Mouse (Mus musculus): ENCODE measurements around the gene Fam49a. TPM values are rescaled to one million over a fixed set of nuclear protein-coding genes. Genes with fewer than 3 reads are reported as not detected.

The Fam49a gene
- polyA plus RNA-seq, 1 experiment from 2014 or later: 15.0 TPM

GRCm38 (mm10) chr12:12294380-12295171 is 32.6 kb downstream of the Fam49a start:
- no peaks in the 10 kb centered on the region for H3K27me3 ChIP-seq (replicated peaks; ENCODE audit: control insufficient read depth, insufficient read depth, low read length)
- no peak for ATAC-seq (replicated peaks; ENCODE audit: low FRiP score, low TSS enrichment, low read depth)
- H3K36me3 ChIP-seq (ENCODE audit: control insufficient read depth, insufficient read depth, low read length): no peaks in the 10 kb centered on the region
- peaks cover 7% of the 10 kb centered on the region; the same call in 1 of the 2 replicates for H3K4me1 ChIP-seq (replicated peaks; ENCODE audit: control insufficient read depth, insufficient read depth, low read length)
- no peak overlapping the region for H3K4me2 ChIP-seq (ENCODE audit: low read length)
- no peak overlapping the region for H3K4me3 ChIP-seq (ENCODE audit: low read depth, low read length)
- DNase-seq (ENCODE audit: low spot score): no peak
- H3K9ac ChIP-seq (ENCODE audit: low read length): no peak overlapping the region
- no peak overlapping the region for H3K27ac ChIP-seq (ENCODE audit: low read depth)
- no peaks in the 10 kb centered on the region for H3K9me3 ChIP-seq (ENCODE audit: control insufficient read depth, low read length)
- WGBS: 89% methylated on average over 5 of the region's 5 CpGs

- H3K4me1 ChIP-seq (replicated peaks; ENCODE audit: control insufficient read depth, insufficient read depth, low read length): peaks cover 17% of the 10 kb centered on the region; the same call in 1 of the 2 replicates
- ATAC-seq (replicated peaks; ENCODE audit: low FRiP score, low TSS enrichment, low read depth) (no peak), DNase-seq (ENCODE audit: low spot score) (no peak)
- no peaks in the 10 kb centered on the region for H3K36me3 ChIP-seq (ENCODE audit: control insufficient read depth, insufficient read depth, low read length)
- H3K9me3 ChIP-seq (ENCODE audit: control insufficient read depth, low read length): no peaks in the 10 kb centered on the region
- H3K4me2 ChIP-seq (ENCODE audit: low read length): no peak overlapping the region
- H3K27me3 ChIP-seq (replicated peaks; ENCODE audit: control insufficient read depth, insufficient read depth, low read length): no peaks in the 10 kb centered on the region
- H3K9ac ChIP-seq (ENCODE audit: low read length): no peak overlapping the region
- WGBS: 92% methylated on average over 7 of the region's 7 CpGs
- no peak overlapping the region for H3K27ac ChIP-seq (ENCODE audit: low read depth)
- no peak overlapping the region for H3K4me3 ChIP-seq (ENCODE audit: low read depth, low read length)
Measured at GRCm38 (mm10) chr12:12298451-12298850, 36.5 kb downstream of the Fam49a start.

GRCm38 (mm10) chr12:12299303-12299702 is 37.4 kb downstream of the Fam49a start:
- Histone ChIP-seq H3K4me1 (replicated peaks; ENCODE audit: control insufficient read depth, insufficient read depth, low read length) (peaks cover 17% of the 10 kb centered on the region; the same call in 1 of the 2 replicates), H3K36me3 (ENCODE audit: control insufficient read depth, insufficient read depth, low read length) (no peaks in the 10 kb centered on the region), H3K9me3 (ENCODE audit: control insufficient read depth, low read length) (no peaks in the 10 kb centered on the region), H3K4me2 (ENCODE audit: low read length) (no peak overlapping the region), H3K4me3 (ENCODE audit: low read depth, low read length) (no peak overlapping the region), H3K27ac (ENCODE audit: low read depth) (no peak overlapping the region), H3K9ac (ENCODE audit: low read length) (no peak overlapping the region), H3K27me3 (replicated peaks; ENCODE audit: control insufficient read depth, insufficient read depth, low read length) (no peaks in the 10 kb centered on the region)
- ATAC-seq (replicated peaks; ENCODE audit: low FRiP score, low TSS enrichment, low read depth): no peak
- no peak for DNase-seq (ENCODE audit: low spot score)
- WGBS: 43% methylated on average over 2 of the region's 2 CpGs

GRCm38 (mm10) chr12:12301149-12301548 is 39.2 kb downstream of the Fam49a start:
- Histone ChIP-seq H3K27ac (ENCODE audit: low read depth) (no peak overlapping the region), H3K9ac (ENCODE audit: low read length) (no peak overlapping the region), H3K4me3 (ENCODE audit: low read depth, low read length) (no peak overlapping the region), H3K9me3 (ENCODE audit: control insufficient read depth, low read length) (no peaks in the 10 kb centered on the region), H3K4me1 (replicated peaks; ENCODE audit: control insufficient read depth, insufficient read depth, low read length) (peaks cover 17% of the 10 kb centered on the region; the same call in 1 of the 2 replicates), H3K27me3 (replicated peaks; ENCODE audit: control insufficient read depth, insufficient read depth, low read length) (no peaks in the 10 kb centered on the region), H3K4me2 (ENCODE audit: low read length) (no peak overlapping the region), H3K36me3 (ENCODE audit: control insufficient read depth, insufficient read depth, low read length) (no peaks in the 10 kb centered on the region)
- WGBS: 84% methylated on average over 2 of the region's 2 CpGs
- DNase-seq (ENCODE audit: low spot score): no peak
- no peak for ATAC-seq (replicated peaks; ENCODE audit: low FRiP score, low TSS enrichment, low read depth)

- H3K36me3 ChIP-seq (ENCODE audit: control insufficient read depth, insufficient read depth, low read length): no peaks in the 10 kb centered on the region
- H3K4me3 ChIP-seq (ENCODE audit: low read depth, low read length): no peak overlapping the region
- H3K4me2 ChIP-seq (ENCODE audit: low read length): no peak overlapping the region
- DNase-seq (ENCODE audit: low spot score): no peak
- H3K27me3 ChIP-seq (replicated peaks; ENCODE audit: control insufficient read depth, insufficient read depth, low read length): no peaks in the 10 kb centered on the region
- no peak overlapping the region for H3K9ac ChIP-seq (ENCODE audit: low read length)
- WGBS: 46% methylated on average over 4 of the region's 4 CpGs
- no peak overlapping the region for H3K27ac ChIP-seq (ENCODE audit: low read depth)
- ATAC-seq (replicated peaks; ENCODE audit: low FRiP score, low TSS enrichment, low read depth): no peak
- peaks cover 17% of the 10 kb centered on the region; the same call in 1 of the 2 replicates for H3K4me1 ChIP-seq (replicated peaks; ENCODE audit: control insufficient read depth, insufficient read depth, low read length)
- H3K9me3 ChIP-seq (ENCODE audit: control insufficient read depth, low read length): no peaks in the 10 kb centered on the region
Measured at GRCm38 (mm10) chr12:12301815-12302214, 39.9 kb downstream of the Fam49a start.

GRCm38 (mm10) chr12:12306214-12306613 is 44.3 kb downstream of the Fam49a start:
- ATAC-seq (replicated peaks; ENCODE audit: low FRiP score, low TSS enrichment, low read depth): no peak
- 84% methylated on average over 3 of the region's 3 CpGs for WGBS
- H3K27me3 ChIP-seq (replicated peaks; ENCODE audit: control insufficient read depth, insufficient read depth, low read length): no peaks in the 10 kb centered on the region

GRCm38 (mm10) chr12:12306814-12307213 is 44.9 kb downstream of the Fam49a start:
- Histone ChIP-seq H3K27me3 (replicated peaks; ENCODE audit: control insufficient read depth, insufficient read depth, low read length) (no peaks in the 10 kb centered on the region), H3K9me3 (ENCODE audit: control insufficient read depth, low read length) (no peaks in the 10 kb centered on the region), H3K4me2 (ENCODE audit: low read length) (no peak overlapping the region), H3K9ac (ENCODE audit: low read length) (no peak overlapping the region), H3K27ac (ENCODE audit: low read depth) (no peak overlapping the region), H3K4me1 (replicated peaks; ENCODE audit: control insufficient read depth, insufficient read depth, low read length) (peaks cover 3% of the 10 kb centered on the region; the same call in 1 of the 2 replicates), H3K4me3 (ENCODE audit: low read depth, low read length) (no peak overlapping the region), H3K36me3 (ENCODE audit: control insufficient read depth, insufficient read depth, low read length) (0 out of 2 replicates have a peak, but pooled peaks cover 6% of the 10 kb centered on the region)
- 87% methylated on average over 6 of the region's 6 CpGs for WGBS
- ATAC-seq (replicated peaks; ENCODE audit: low FRiP score, low TSS enrichment, low read depth) (no peak), DNase-seq (ENCODE audit: low spot score) (no peak)

More at GRCm38 (mm10) chr12:12306214-12306613, 44.3 kb downstream of the Fam49a start:
- Histone ChIP-seq H3K9ac (ENCODE audit: low read length) (no peak overlapping the region), H3K4me2 (ENCODE audit: low read length) (no peak overlapping the region), H3K4me3 (ENCODE audit: low read depth, low read length) (no peak overlapping the region), H3K4me1 (replicated peaks; ENCODE audit: control insufficient read depth, insufficient read depth, low read length) (peaks cover 6% of the 10 kb centered on the region; the same call in 1 of the 2 replicates), H3K36me3 (ENCODE audit: control insufficient read depth, insufficient read depth, low read length) (0 out of 2 replicates have a peak, but pooled peaks cover 6% of the 10 kb centered on the region), H3K9me3 (ENCODE audit: control insufficient read depth, low read length) (no peaks in the 10 kb centered on the region), H3K27ac (ENCODE audit: low read depth) (no peak overlapping the region)
- no peak for DNase-seq (ENCODE audit: low spot score)

- Histone ChIP-seq H3K4me2 (ENCODE audit: low read length) (no peak overlapping the region), H3K9ac (ENCODE audit: low read length) (no peak overlapping the region), H3K9me3 (ENCODE audit: control insufficient read depth, low read length) (no peaks in the 10 kb centered on the region), H3K4me3 (ENCODE audit: low read depth, low read length) (no peak overlapping the region), H3K4me1 (replicated peaks; ENCODE audit: control insufficient read depth, insufficient read depth, low read length) (no peaks in the 10 kb centered on the region), H3K36me3 (ENCODE audit: control insufficient read depth, insufficient read depth, low read length) (0 out of 2 replicates have a peak, but pooled peaks cover 6% of the 10 kb centered on the region), H3K27me3 (replicated peaks; ENCODE audit: control insufficient read depth, insufficient read depth, low read length) (no peaks in the 10 kb centered on the region), H3K27ac (ENCODE audit: low read depth) (no peak overlapping the region)
- ATAC-seq (replicated peaks; ENCODE audit: low FRiP score, low TSS enrichment, low read depth) (no peak), DNase-seq (ENCODE audit: low spot score) (no peak)
- 91% methylated on average over 8 of the region's 8 CpGs for WGBS
Measured at GRCm38 (mm10) chr12:12307245-12307644, 45.3 kb downstream of the Fam49a start.

GRCm38 (mm10) chr12:12313437-12313836 is 51.5 kb downstream of the Fam49a start:
- H3K4me3 ChIP-seq (ENCODE audit: low read depth, low read length): no peak overlapping the region
- no peak overlapping the region for H3K4me2 ChIP-seq (ENCODE audit: low read length)
- DNase-seq (ENCODE audit: low spot score) (no peak), ATAC-seq (replicated peaks; ENCODE audit: low FRiP score, low TSS enrichment, low read depth) (no peak)
- H3K27ac ChIP-seq (ENCODE audit: low read depth): no peak overlapping the region
- H3K9me3 ChIP-seq (ENCODE audit: control insufficient read depth, low read length): no peaks in the 10 kb centered on the region
- no peak overlapping the region for H3K9ac ChIP-seq (ENCODE audit: low read length)
- H3K36me3 ChIP-seq (ENCODE audit: control insufficient read depth, insufficient read depth, low read length): no peaks in the 10 kb centered on the region
- H3K27me3 ChIP-seq (replicated peaks; ENCODE audit: control insufficient read depth, insufficient read depth, low read length): no peaks in the 10 kb centered on the region
- H3K4me1 ChIP-seq (replicated peaks; ENCODE audit: control insufficient read depth, insufficient read depth, low read length): 0 out of 2 replicates have a peak, but pooled peaks cover 10% of the 10 kb centered on the region
